Mouse (Mus musculus) gastrocnemius, adult 2 months (tissue): ENCODE measurements around the gene B9d1. TPM values are rescaled to one million over a fixed set of nuclear protein-coding genes. Genes with fewer than 3 reads are reported as not detected.
A peak's percentile ranks its signal among the peaks of the same experiment; 100 is the strongest.

ENCODE experiments used
- DNase-seq: peaks from one replicate; pipeline ENCODE4 v3.0.0; 2022
- H3K27ac ChIP-seq: fragments of 200-600 bp; 2 replicates; pipeline ENCODE4 v1.8.1; 2022; ENCODE audit warnings: mild to moderate bottlenecking
- H3K4me3 ChIP-seq: fragments of 200-600 bp; 2 replicates; pipeline ENCODE4 v1.8.1; 2022; ENCODE audit warnings: mild to moderate bottlenecking, moderate library complexity
- CTCF ChIP-seq: fragments of 200-600 bp; IDR thresholded peaks from 2 replicates; pipeline ENCODE4 v1.8.1; 2022; ENCODE audit warnings: antibody characterized with exemption, mild to moderate bottlenecking, moderate library complexity
- intact Hi-C: fragments of 180-260 bp; cut with DNase I; formaldehyde crosslinking; loops from one replicate; pipeline ENCODE4 v1.15.1; 2025
- long read RNA-seq, 2 experiments: library from polyadenylated mRNA; stranded (forward); transcript quantifications; one replicate each; pipeline ENCODE4 v2.0.0; 2021
- total RNA-seq, 2 experiments: library from RNA; stranded (reverse); gene quantifications; 2 replicates each; pipeline ENCODE4 v1.2.3; 2021

Gene B9d1
- total RNA-seq = 1 to 10 TPM; 3.4 to 7.0 TPM
- long read RNA-seq, experiment 1, transcript B9d1-201 (7 exons, 817 nt) = major isoform, 5 of 6 reads
- long read RNA-seq, experiment 1, partial matches to known transcripts = 0 of 6 reads
- long read RNA-seq, experiment 1, other reads (novel, unspliced or antisense) = 1 of 6 reads
- long read RNA-seq, experiment 2, transcript B9d1-201 (7 exons, 817 nt) = major isoform, 5 of 5 reads
- long read RNA-seq, experiment 2, partial matches to known transcripts = 0 of 5 reads
- long read RNA-seq, experiment 2, other reads (novel, unspliced or antisense) = 0 of 5 reads

DNA sequence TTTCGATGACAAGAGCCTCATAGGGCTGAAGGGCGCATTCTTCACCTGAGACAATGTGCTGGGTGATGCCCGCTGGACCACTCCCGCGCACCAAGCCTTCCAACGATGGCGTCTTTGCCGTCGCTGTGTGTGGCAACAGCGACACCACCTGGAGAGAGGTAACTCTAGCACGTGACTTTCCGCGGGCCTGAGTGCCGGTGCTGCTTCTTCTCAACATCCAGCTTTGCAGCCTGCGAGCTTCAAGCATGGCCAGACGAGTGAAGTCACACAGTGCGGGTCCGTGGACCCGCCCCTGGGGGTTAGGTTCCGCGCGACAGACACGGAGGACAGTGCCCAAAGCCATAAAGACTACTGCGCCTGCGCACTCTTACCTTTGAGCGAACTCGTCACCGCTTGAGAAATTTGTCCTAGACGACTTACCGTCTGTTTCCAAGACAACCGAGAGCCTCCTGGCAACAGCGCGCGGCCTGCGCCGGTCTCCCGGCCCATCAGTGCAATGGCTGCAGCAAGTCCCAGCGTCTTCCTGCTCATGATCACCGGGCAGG lies at the start of gene B9d1:
TSS of gene B9d1 (plus strand) at position 432 of the 545 bp plus-strand sequence.
- peak within 1 kb of the TSS; percentile 73 for H3K4me3 ChIP-seq
- peak within 1 kb of the TSS; percentile 98 for H3K27ac ChIP-seq
- intact Hi-C loops = loop anchor here (5.0 kb wide), 1 partner anchor 87 kb away; no protein-coding TSS in a partner anchor
- DNase-seq = peak; percentile 94
- TF ChIP-seq CTCF = peak; percentile 92

DNA sequence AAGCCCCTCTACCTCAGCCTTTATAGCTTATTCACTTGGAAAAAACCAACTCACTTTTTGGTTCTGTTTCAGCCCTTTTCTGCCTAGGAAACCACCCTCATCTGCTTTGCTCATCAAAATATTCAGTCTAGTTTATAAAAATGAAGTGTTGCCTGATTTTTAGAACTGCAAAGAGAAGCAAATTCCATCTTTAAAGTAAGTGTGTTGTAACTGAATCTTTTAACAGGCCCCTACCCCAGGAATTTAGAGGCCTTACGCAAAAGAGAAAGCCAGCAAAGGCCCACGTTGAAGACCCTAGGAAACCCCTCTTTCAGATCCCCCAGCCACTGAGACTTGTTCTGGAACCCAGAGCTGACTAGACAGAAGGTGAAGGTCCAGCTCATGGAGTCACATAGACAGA lies 40.9 kb upstream of the B9d1 start:
- intact Hi-C loops = no loop called here
- Histone ChIP-seq H3K4me3 (no peak overlapping the region), H3K27ac (no peak overlapping the region)
- no peak for DNase-seq
- no peak for TF ChIP-seq CTCF

DNA sequence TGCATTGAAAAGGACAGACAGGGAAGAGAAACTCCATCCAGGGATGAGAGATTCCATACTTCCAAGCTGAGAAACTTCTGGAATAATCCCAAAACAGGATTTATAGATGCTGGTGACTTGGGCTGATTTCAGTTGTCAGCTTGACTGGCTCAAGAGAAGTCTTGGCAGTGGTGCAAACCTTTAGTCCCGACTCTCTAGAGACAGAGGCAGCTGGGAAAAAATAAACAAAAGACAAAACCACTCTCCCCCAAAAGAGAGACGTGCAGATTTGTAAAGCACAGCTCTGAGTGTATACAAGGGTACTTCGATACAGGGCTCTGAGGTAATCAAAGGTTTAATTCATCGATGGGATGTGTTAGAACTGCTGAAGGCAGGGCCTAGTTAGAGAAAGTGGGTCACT lies 39.5 kb upstream of the B9d1 start:
- Histone ChIP-seq H3K27ac (no peak overlapping the region), H3K4me3 (no peak overlapping the region)
- no peak for TF ChIP-seq CTCF
- no peak for DNase-seq
- intact Hi-C loops = no loop called here

DNA sequence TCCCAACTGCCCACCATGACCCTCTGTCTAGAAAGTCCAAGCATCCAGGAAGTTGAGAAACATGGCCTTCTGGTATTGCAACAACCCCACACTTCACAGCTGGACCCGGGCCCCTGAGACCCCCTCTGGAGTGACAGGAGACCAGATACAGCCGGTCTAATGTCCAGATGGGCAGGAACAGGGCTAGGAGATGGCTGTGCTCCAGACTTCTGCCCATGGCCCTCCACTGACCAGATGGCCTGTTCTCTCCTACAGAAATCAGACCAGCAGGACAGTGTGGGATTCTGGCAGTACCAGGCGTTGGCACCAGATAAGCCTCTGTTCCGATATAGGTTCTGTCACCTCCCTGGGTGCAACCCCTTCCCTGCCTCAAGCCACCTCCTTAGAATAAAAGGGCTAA lies 36.4 kb upstream of the B9d1 start:
- intact Hi-C loops = no loop called here
- DNase-seq = no peak
- no peak overlapping the region for H3K27ac ChIP-seq
- H3K4me3 ChIP-seq = no peak overlapping the region
- no peak for TF ChIP-seq CTCF

DNA sequence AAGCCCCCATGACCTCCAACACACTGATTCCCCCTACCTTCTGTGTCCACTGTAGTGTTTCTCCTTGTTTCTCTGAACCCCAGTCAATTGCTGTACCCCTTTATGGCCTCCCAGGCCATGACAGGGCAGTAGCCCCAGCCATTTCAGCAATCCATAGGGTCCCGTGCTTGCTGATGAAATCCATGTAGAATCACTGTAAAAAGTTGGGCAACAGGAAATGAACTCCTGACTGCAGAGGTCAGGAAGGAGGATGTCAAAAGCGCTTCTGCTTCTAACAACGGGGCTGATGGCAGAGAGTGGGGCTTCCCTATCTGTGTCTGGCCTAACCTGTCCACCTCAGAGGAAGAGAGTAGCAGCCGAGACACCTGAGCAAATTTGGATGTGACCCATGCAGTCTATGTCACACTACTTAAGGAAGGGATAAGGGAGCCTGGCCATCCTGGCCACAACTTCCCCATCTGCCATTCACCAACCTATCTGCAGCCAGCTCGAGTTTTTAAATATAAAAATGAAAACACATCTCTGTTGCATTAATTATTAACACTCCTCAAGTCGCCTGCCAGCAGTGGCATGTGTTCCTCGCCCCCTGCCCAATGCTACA lies 35.5 kb upstream of the B9d1 start:
- Histone ChIP-seq H3K4me3 (no peak overlapping the region), H3K27ac (no peak overlapping the region)
- DNase-seq = no peak
- no peak for TF ChIP-seq CTCF
- intact Hi-C loops = no loop called here

DNA sequence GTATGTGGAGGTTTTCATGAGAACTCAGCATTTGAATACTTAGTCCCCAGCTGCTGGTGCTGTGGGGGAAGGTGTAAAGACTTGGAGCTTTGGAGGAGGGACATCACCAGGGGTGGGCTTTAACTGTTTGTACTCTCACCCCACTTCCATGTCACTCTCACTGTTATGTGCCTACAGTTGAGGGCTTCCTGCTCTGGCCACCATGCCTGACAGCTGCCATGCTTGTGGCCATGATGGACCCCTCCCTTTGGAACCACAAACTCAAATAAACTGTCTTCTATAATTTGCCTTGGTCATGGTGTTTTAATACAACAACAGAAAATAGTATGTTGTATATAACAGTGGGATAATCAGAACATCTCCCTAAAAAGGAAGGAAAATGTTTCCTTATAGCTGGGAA lies 34.1 kb upstream of the B9d1 start:
- intact Hi-C loops = no loop called here
- TF ChIP-seq CTCF = no peak
- Histone ChIP-seq H3K27ac (no peak overlapping the region), H3K4me3 (no peak overlapping the region)
- DNase-seq = no peak

DNA sequence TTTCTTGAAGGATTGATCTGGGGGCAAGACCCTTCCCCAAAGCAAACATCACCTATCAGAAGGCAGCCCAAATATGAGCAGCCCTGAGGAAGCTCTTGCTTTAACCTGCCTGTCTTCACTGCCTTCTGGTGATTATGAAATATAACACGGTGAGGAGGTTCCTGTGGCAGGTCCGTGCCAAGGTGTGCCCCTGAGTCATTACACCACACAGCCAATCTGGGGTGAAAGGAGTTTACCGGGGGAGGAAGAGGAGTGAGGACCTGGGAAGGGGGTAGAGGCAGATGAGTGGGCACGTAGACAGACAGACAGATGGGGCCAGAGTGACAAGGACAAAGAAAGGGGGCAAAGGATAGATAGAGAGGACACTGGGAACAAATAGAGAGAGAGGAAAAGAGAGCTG lies 31.3 kb upstream of the B9d1 start:
- intact Hi-C loops = no loop called here
- Histone ChIP-seq H3K27ac (no peak overlapping the region), H3K4me3 (no peak overlapping the region)
- DNase-seq = no peak
- no peak for TF ChIP-seq CTCF

DNA sequence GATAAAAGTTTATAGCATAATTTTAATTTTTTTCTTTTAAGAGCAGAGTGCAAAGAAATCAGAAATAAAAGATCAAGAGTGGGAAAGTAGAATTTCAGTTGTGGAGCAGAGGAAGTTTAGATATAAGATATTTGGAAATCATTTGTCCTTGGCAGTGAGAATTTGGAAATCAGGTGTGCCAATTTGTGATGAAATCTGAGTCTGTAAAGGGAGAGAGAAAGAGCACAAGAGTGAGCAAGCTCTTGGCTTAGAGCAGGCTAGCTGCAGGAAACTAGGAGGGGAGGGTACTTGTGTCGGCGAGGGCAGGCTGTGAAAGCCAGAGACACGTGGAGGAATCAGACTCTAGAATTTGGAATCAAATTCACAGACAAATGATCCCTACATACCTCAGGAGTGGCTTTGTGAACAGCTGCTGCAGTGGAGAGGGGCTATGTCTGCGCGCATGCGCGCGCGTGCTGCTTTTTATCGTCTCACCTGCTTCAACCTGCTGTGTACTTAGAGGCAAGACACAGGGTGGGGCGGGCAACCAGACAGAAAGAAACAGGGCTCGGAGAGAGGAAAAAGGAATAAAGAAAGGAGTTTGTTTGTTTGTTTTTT lies 28.1 kb upstream of the B9d1 start:
- no peak for TF ChIP-seq CTCF
- Histone ChIP-seq H3K27ac (no peak overlapping the region), H3K4me3 (peak overlapping the region; percentile 62)
- DNase-seq = no peak
- intact Hi-C loops = no loop called here

DNA sequence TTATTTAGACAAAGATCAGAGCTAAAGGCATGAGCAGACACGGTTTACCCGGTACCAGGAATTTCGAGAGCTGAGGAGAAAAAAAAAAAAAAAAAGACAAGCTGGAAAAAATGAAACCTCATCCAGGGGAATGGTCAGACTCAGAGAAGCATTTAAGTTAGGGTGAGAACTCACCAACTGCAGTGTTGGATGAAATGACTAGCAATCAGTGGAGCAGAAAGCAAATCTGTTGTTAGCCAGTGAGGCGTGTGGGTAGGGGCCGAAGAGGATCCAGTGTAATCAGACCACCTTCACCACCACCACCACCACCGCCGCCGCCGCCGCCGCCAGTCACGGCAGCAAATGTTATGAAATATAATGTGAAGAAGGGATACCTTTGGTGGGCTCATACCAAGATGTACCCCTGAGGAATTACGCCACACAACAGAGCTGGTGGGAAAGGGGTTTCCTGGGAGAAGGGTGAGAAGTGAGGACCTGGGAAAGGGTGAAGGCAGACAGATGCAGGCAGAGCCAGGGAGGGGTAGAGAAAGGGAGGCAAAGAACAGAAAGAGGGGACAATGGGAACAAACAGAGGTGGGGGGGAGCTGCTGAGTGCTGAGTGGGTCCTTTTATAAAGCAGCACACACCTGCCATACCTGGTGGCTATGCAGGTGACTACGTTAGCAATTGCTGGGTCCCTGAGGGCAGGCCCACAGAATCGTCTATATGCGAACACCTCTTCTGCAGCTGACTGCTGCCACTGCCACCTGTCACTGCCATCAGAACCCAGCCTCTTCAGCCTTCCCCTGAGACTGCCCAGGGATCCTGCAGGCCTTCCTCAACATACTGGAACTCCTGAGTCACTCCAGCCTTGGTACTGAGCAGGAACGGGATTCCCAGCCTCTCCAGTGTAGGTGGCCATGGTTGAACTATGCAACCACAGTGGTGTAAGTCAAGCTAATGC lies 27.1 kb upstream of the B9d1 start:
- intact Hi-C loops = no loop called here
- TF ChIP-seq CTCF = no peak
- no peak for DNase-seq
- Histone ChIP-seq H3K27ac (no peak overlapping the region), H3K4me3 (peak overlapping the region; percentile 62)

DNA sequence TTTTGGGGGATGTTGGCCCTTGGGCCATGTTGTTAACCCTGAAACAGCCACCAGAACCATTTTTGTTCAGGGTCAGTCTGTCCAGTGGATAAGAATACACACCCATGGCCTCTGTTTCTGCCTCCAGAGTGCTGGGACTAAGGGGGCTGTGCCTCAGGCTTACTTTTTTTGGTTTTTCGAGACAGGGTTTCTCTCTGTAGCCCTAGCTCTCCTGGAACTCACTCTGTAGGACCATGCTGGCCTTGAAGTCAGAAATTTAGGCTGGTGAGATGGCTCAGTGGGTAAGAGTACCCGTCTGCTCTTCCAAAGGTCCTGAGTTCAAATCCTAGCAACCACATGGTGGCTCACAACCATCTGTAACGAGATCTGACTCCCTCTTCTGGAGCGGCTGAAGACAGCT lies 26.2 kb upstream of the B9d1 start:
- Histone ChIP-seq H3K27ac (no peak overlapping the region), H3K4me3 (no peak overlapping the region)
- DNase-seq = no peak
- intact Hi-C loops = no loop called here
- TF ChIP-seq CTCF = no peak

DNA sequence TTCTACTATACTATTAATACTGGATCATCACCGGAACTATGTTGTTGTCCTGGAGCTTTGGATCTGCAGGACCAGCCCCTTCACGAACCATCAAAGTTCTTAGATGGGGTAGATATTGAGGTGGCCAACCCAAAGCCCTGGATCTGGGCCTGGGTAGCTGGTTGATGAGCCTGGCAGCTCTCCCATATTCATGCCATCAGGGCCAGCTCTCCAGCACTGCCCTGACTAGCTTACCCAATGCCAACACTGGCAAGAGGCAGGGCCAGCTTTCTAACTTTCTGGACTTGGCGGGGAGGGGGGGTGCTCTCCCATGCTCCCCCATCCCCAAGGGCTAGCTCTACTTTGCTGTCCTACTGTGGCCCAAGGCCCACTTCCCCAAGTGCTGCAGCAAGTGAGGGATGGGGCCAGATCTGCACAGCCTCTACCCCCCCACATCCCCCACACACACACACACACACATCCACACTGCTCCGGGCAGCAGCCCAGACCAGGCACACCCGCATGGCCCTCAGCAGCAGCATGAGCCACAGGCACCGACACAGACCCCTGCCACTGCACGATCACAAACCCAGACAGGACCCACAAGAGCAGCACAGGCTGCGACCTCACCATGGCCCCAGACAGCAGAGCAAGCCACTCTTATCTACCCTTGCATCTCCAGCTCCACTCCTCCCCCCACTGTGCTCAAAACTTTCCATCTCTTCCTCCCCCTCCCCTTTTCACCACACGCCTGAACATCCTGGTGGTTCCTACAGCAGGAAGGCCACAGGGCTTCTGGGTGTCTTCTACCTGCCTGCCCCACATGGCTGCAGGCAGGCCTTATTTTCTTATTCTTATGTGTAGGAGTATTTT lies 23.5 kb upstream of the B9d1 start:
- DNase-seq = no peak
- no peak for TF ChIP-seq CTCF
- intact Hi-C loops = no loop called here
- no peak overlapping the region for H3K27ac ChIP-seq
- no peak overlapping the region for H3K4me3 ChIP-seq
